Mouse (Mus musculus): ENCODE results near the gene Pde8a. TPM values are rescaled to one million over a fixed set of nuclear protein-coding genes. Genes with fewer than 3 reads are reported as not detected.
"Not testable (repeated sequence)": the region's sequence is repeated elsewhere in the genome, so short reads cannot be mapped to it uniquely, and the experiment has no call there.

Gene Pde8a
- total RNA-seq (2015; ENCODE audit: low replicate concordance) (1.8 and 32.3 TPM in 2 replicates), total RNA-seq (2017; ENCODE audit: low replicate concordance) (2.3 TPM in 1 of 2 replicates, not detected in the other)

DNA sequence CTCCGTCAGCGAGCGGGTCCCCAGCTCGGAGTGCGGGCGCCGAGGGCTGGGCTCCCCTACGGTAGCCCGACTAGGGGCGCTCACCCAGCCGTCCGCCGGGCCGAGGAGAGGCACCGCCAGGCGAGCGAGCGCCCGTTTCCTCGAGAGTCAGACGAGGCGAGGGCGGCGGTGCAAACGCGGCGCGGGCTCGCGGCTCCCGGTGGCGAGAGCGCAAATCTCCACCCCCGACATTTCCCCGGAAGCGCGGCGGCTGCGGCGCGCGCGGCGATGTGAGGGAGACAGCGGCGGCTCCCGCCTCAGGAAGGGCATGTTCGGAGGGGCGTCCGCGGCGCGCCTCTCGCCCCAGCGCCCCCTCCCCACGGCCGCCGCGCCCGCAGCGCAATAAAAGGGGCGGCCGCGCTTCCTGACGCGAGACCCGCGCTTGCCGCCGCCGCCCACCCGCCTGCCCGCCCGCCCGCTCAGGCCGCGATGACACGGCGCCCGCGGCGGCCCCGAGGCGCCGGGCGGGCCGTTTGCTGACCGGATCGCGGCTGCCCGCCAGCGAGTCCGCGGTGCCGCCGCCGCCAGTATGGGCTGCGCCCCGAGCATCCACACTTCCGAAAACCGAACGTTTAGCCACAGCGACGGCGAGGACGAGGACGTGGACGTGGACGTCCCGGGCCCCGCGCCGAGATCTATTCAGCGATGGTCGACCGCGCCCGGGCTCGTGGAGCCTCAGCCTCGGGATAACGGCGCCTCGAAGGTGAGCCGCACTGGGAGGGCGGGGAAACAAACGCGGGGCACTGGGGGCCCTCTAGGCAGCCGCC is at the start of gene Pde8a:
TSS of gene Pde8a (plus strand) at position 250 of the 806 bp plus-strand sequence.
- no peak for ATAC-seq (replicated peaks; ENCODE audit: low FRiP score, poor library complexity, severe bottlenecking)

DNA sequence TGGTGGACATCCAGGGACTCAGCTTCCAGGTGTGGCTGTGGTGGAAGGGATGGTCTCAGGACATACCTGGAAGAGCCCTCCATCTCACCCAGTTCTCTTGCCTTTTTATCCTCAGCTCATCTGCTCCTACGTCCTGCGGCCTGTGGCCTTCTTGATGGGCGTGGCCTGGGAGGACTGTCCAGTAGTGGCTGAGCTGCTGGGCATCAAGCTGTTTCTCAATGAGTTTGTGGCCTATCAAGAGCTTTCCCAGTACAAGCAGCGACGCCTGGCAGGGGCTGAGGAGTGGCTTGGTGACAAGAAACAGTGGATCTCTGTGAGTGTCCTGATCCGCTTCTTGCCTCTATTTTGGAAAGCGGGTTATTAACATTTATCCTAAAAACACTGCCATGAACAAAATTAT is 49.0 kb upstream of the Pde8a start:
- no peak for ATAC-seq (replicated peaks; ENCODE audit: low FRiP score, poor library complexity, severe bottlenecking)

DNA sequence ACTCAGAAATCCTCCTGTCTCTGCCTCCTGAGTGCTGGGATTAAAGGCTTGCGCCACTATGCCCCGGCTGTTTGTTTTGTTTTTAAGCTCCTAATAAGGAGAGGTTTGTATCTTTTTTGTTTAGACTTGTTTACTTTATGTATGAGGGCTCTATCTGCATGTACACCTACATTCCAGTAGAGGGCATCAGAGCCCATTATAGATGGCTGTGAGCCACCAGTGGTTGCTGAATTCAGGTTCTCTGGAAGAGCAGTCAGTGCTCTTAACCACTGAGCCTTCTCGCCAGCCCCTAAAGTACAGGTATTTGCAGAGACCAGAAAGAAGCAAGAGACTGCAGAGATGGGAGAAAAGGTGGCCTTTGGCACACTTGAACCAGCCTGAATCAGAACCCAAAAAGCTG is 46.3 kb upstream of the Pde8a start:
- no peak for ATAC-seq (replicated peaks; ENCODE audit: low FRiP score, poor library complexity, severe bottlenecking)

DNA sequence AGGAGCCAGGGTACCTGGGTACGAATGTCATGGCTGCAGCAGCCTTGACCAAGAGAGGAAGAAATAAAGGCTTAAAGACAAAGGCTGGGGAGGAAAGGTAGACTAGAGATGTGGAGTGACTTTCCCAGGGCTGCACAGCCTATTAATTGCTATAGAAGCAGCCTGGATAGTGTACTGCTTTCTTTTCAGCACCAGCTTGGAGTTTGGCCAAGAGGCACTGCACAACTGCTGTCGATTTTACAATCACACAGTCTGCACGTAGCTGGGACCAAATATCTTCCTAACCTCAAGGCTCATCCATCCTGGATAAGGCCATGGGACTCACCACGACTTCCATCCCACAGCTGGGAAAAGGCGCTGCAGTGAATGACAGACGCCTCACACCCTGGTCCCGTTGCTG is 44.0 kb upstream of the Pde8a start:
- no peak for ATAC-seq (replicated peaks; ENCODE audit: low FRiP score, poor library complexity, severe bottlenecking)

DNA sequence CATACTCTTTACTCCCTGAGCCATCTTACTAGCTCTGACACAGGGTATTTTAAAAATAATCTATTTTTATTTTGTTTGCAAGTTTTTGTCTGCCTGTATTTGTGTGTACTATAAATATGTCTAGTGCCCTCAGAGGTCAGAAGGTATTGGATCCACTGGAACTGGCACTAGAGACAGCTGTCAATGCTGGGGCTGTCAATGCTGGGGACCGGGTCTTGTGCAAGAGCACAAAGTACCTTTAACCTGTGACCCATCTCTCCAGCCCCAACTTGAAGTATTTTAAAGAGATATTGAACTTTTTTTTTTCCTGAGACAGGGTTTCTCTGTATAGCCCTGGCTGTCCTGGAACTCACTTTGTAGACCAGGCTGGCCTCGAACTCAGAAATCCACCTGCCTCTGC is 39.5 kb upstream of the Pde8a start:
- ATAC-seq (replicated peaks; ENCODE audit: low FRiP score, poor library complexity, severe bottlenecking): no peak

DNA sequence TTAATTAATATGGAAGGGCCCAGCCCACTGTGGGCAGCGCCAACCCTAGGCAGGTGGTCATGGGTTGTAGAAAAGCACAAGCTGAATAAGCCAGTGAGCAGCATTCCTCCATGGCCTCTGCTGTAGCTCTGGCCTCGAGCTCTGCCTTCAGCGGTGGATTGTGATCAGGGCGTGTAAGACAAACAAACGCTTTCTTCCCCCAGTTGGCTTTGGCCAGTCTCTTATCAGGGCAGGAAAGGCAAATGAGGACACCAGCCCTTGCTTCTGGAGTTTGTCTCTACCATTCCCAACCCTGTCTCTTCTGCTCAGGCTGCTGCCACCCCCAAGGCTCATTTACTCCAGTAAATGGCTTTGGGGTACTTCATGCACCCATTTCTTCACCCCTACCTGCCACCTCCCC is 38.7 kb upstream of the Pde8a start:
- no peak for ATAC-seq (replicated peaks; ENCODE audit: low FRiP score, poor library complexity, severe bottlenecking)

DNA sequence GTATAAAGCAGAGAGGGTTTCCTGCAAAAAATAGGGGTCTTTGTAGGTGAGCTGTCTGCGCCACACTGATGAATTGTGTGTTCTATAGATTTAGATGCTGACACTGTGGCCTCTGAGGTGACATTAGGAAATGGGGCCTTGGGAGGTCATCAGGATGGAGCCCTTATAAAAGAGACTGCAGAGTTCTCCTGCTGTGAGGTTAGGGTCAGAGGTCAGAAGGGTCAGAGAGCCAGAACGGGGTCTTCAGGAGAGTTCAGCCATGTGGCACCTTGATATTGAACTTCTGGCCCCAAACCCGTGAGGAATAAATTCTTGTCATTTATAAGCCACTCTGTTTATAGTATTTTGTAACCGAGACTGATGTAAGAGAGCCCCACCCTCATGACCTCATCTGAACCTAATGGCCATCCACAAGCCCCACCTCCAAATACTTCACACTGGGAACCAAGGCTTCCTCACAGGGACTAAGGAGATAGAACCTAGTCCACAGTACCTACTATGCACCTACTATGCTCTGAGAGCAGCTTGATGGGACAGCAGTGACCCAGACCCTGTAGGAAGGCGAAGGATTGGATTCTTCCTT is 37.1 kb upstream of the Pde8a start:
- no peak for ATAC-seq (replicated peaks; ENCODE audit: low FRiP score, poor library complexity, severe bottlenecking)

DNA sequence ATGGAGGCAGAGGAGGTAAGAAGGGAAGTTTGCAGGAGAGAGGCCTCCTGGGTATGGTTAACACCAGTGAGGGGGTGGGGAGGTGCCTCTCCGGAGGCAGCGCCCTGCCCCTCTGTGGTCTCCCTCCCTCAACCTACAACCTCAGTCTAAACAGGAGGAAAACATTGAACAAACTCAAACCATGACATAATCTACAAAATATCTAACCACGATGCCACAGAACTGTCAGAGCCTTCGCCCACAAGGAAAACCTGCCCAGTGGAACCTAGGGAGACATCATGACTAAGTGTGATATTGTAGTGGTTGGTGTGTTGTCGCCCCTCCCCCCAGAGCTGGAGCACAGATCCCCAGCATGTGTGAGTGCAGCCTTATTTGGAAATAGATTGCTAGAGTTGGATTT is 33.9 kb upstream of the Pde8a start:
- ATAC-seq (replicated peaks; ENCODE audit: low FRiP score, poor library complexity, severe bottlenecking): no peak

DNA sequence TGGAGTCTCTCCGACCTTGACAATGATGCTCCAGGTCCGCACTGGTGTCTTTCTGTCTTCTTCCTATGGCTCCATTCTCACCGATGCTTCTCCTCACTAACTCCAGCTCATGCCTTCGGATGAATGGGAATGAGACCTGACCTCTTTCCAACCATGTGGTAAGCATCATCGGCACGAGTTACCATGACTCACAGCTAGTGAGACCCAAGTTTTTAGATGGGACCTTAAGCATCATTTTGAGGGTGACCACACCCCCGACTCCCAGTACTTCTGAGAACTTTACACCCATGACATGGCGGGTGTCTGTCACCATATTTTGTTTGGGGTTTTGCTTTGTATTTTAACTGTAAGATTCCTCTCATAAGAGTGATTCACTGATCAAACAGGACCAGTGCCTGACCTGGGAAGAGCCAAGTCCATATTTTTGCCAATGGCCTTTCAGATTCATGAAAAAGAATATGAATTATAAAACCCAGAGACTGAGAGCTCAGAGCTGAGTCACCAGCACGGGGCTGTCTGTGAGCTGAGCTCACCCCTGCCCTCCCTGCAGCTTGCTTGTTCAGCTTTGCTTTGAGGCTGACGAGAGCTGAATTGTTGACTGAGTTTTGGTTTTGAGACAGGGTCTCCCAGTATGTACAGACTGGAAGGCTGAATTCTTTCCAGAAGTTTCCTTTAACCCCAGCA is 30.8 kb upstream of the Pde8a start:
- ATAC-seq (replicated peaks; ENCODE audit: low FRiP score, poor library complexity, severe bottlenecking): no peak

DNA sequence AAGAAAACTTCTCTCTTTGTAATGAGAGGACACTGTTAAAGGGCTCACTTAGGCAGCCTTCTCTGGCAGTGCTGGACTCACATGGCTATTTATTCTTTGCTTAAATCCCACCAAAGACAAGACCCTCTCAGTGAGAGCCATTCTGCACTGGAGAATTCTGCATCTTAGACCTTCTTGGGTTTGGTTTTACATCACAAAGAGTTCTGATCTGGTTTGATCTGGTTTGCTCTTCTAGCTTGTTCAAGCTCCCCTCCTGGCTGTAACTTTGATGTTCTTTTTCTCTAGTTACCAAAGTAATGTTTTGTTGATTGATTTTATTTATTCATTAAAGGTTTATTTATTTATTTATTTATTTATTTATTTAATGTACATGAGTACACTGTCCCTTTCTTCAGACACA is 30.2 kb upstream of the Pde8a start:
- no peak for ATAC-seq (replicated peaks; ENCODE audit: low FRiP score, poor library complexity, severe bottlenecking)

DNA sequence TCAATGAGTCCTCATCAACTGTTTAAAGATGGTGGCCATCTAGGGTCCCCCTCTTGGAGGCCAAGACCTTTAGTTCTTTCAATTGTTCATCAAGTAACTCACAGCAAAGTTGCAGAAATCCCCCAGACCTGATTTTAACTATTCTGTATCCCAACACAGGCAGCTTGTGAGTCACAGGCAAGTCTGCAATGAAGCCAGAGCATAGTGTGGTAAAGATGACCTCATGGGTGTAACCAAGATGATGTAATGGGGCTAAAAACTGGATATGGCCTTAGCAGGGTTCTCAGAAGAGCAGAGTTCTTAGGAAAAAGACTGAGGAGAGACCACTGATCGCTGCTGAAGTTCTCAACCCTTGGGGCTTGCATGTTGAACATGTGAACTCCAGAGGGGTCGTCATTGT is 29.3 kb upstream of the Pde8a start:
- no peak for ATAC-seq (replicated peaks; ENCODE audit: low FRiP score, poor library complexity, severe bottlenecking)

DNA sequence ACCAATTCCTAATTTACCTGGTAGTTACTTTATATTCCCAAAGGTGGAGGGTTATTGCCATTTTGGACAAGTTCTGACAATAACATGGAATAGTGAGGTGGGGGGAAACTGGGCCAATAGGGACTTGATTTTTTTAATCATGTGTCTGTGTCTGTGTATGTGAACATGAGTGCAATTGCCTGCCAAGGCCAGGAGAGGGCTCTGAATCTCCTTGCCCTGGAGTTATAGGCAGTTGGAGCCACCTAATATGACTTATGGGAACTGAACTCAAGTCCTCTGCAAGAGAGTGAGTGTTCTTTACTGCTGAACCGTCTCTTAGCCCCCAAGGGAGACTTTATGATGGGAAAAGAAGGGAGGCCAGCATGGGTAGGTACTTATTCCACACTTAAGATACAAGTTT is 28.7 kb upstream of the Pde8a start:
- peak; percentile 46; the same call in 1 of the 2 replicates for ATAC-seq (replicated peaks; ENCODE audit: low FRiP score, poor library complexity, severe bottlenecking)

DNA sequence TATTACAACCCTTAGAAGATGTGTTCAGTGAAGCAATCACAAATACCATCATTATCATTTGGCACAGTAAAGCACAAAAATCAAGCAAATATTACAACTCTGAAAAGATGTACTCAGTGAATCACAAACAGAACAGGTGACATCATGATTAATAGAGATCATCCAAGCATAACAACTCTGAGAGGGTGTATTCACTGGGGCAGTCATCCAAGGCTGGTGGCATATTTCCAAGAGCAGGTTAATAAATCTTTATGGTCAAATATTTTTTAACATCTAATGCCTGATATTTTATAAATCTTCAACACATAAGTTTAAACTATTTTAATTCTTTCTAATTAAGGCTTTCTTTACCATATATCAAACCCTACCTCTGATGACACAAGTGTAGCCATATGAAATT is 27.4 kb upstream of the Pde8a start:
- not testable (repeated sequence) for ATAC-seq (replicated peaks; ENCODE audit: low FRiP score, poor library complexity, severe bottlenecking)

DNA sequence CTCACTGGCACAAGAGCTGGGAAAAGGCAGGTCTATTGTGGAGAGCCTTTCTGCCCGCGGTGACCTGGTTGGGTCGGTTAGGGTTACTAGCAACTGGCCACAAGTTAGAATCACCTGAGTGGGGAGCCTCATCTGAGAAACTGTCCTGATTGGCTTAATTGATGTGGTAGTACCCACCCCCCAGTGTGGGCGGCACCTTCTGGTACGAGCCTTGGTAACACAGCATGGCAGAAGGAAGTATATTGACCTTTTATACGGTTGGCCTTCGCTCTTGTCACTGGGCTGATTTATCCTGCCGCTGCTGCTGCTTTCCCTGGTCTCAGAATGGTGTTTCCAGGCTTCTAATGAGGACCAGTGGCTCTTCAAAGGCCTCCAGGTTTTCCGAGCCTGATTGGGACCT is 24.2 kb upstream of the Pde8a start:
- no peak for ATAC-seq (replicated peaks; ENCODE audit: low FRiP score, poor library complexity, severe bottlenecking)

DNA sequence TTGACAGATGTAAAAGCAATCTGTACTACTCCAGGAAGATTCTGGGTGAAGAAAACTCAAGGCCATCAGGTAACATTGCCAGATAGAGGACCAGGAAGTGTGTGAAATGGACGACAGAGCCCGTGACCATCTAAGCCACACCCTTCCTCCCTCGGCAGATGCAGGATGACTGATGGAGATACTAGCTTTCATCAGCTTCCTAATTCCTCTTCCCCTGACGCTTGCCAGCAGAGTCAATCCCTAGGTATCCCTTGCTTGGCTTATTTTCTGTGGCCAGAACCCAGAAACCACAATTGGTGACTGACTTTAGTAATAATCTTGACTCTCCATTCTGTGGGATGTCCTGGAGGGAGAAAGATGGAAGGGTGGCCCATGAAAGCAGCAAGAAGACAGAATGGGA is 17.9 kb upstream of the Pde8a start:
- ATAC-seq (replicated peaks; ENCODE audit: low FRiP score, poor library complexity, severe bottlenecking): no peak

DNA sequence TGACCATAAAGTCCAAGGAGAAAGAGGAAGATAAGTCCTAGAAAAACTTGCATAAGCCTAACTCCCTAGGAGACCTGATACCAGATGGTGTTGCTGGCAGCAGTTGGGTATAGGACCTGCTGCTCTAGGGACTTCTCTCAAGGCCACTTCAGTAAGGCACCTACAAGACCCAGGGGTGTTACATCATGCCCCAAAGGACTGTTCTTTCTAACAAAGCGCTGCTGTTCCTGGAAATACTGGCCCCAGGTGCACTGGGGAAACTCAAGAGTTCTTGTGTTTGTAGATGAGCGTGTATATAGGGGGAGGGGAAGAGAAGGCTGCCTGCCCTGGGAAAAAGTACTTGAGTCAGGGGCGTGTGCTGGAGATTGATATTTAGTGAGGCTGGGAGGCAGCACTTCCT is 16.6 kb upstream of the Pde8a start:
- ATAC-seq (replicated peaks; ENCODE audit: low FRiP score, poor library complexity, severe bottlenecking): no peak

DNA sequence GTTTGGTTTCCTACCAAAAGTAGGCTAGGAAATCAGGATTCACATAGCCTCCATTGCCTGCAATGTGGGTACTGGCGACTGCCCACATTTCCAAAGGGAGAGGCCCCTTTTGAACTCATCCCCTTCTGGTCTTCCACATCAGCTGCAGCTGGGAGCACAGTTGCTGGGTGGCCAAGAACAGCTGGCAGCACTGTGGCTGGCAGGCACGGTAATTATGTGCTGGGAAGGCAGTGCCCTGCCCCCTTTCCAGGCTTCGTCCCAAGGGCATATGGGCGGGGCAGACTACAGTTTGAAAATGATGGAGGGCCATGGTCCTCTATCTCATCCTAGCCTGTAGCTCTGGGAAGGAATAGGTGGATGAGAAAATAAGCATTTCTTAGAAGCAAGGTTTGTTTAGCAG is 14.9 kb upstream of the Pde8a start:
- ATAC-seq (replicated peaks; ENCODE audit: low FRiP score, poor library complexity, severe bottlenecking): no peak

DNA sequence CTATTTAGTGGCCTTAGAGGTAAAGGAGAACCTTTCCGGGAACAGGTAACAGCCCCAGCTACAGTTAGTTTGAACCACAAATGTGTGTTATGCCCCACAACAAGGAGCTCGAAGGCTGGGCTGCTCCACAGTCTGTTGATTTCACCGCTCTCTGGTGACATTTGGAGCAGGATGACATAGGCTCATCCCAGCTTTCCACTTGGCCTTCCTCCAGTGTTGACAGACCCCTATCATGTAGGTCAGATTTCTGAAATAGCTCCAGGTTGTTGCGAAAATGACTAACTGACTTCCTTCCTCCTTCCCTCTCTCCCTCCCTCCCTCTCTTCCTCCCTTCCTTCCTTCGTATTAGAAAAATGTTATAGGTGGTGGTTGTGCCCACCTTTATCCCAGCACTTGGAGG is 14.3 kb upstream of the Pde8a start:
- no peak for ATAC-seq (replicated peaks; ENCODE audit: low FRiP score, poor library complexity, severe bottlenecking)

DNA sequence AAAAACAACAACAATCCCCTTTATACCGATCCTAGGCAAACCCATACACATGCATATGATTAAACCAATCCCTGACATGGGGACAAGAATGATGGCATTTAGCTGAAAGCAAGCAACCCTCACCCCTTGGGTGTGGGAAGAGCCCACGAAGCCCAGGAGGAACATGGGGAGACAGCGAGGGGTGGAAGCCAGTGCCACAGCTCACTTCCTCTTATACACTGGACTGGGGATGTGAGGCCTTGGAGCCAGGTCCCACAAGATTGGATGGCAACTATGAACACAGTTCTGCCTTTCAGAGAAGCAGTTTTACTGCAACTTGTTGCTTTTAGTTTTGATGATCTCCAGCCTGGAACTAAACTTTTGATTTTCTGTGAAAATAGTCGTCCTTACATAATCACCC is 13.6 kb upstream of the Pde8a start:
- no peak for ATAC-seq (replicated peaks; ENCODE audit: low FRiP score, poor library complexity, severe bottlenecking)

DNA sequence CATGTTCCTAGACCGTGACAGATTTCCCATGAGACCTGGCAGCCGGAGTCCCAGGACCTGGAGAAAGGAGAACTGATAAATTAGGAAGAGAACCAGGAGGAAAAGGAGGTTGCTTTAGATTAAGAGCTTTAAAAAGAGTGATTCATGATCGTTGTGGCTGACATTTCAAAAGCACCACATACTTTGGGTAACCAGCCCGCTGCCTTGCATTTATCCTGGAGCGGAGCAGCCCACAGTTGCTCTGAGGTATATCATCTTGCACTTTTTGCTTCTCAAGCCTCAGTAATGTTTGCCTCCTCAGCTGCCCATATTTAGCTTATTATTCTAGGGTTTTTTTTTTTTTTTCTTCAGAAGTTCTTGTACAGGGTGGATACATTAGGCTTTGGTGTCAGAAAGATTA is 11.0 kb upstream of the Pde8a start:
- ATAC-seq (replicated peaks; ENCODE audit: low FRiP score, poor library complexity, severe bottlenecking): no peak

DNA sequence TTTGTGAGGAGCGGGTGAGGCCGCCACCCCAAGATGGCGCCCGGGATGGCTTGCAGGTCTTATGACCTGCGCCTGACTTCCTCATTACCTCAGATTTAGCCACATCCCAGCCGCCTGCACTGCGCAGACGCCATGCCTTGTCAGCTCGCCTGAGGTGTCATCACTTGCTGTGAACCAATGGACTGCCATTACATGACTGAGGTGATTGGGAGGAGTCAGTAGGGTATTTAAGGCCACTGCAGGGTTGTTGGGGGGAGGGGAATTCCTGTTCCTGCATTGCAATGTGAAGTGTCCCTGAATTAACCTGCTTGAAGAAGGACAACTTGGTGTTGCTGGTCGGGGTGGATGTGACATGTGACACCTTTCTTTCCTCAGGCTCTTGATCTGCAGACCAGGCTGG is 9.8 kb upstream of the Pde8a start:
- not testable (repeated sequence) for ATAC-seq (replicated peaks; ENCODE audit: low FRiP score, poor library complexity, severe bottlenecking)

All from erythroid progenitor cell, adult 5-6 weeks (primary cell).